ENCODE assay signal across 9 mouse cellular contexts in the genomic region with DNA sequence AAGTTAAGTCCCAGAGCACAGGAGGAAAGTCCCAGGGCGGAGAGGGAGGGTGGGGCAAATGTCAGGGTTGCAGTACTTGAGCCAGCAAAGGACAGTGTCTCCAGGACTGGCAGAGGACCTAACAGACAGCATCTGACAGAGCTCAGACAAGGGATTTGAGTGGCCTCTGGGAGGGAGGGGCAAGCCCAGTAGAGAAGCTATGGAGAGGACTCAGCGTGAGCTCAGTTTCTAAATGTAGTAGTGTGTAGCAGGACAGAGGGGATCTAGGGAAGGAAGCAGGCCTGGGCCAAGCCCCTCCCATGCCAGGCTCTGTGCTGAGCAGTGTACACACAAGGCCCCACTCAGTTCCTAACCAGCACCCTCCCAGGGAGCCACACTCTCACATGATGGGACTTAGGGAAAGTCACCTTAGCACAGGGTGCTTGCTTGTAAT.
DNase-seq lines count a peak whose midpoint lies in the region; ATAC-seq lines count a peak whose summit lies in the region.
"Had no signal": no experiment of that assay in that cellular context is flagged by ENCODE, and none has a peak within 500 bp of the region (broad histone marks: within the 10 kb centered on the region; RNA-seq: fewer than 3 reads in every experiment).

No protein-coding gene starts in this region.

- peaks cover 17% of the 10 kb centered on the region for H3K4me1 ChIP-seq in embryonic facial prominence, embryonic 10.5 days
- H3K4me1 ChIP-seq in heart, embryonic 14.5 days (ENCODE audit: control insufficient read depth in 2 of 2, insufficient read depth in 2 of 2, low read length in 2 of 2), result peaks cover 19 to 23% of the 10 kb centered on the region in 2 experiments
- H3K4me1 ChIP-seq in lung, embryonic 16.5 days (replicated peaks; ENCODE audit: control insufficient read depth, insufficient read depth, low read length), result peaks cover 9% of the 10 kb centered on the region; the same call in 1 of the 2 replicates

- H3K4me2 ChIP-seq in heart, embryonic 14.5 days (ENCODE audit: low read length), result no peak overlapping the region
- H3K4me2 ChIP-seq in lung, embryonic 16.5 days (ENCODE audit: low read depth, low read length), result no peak overlapping the region

- no peaks in the 10 kb centered on the region for H3K9me3 ChIP-seq in embryonic facial prominence, embryonic 10.5 days
- H3K9me3 ChIP-seq in heart, embryonic 14.5 days (ENCODE audit: control insufficient read depth, low read length), result no peaks in the 10 kb centered on the region
- H3K9me3 ChIP-seq in lung, embryonic 16.5 days (ENCODE audit: control insufficient read depth, low read length), result no peaks in the 10 kb centered on the region

- H3K9ac ChIP-seq in heart, embryonic 14.5 days (ENCODE audit: low read length), result peak overlapping the region; percentile 27
- no peak overlapping the region for H3K9ac ChIP-seq in lung, embryonic 16.5 days (ENCODE audit: low read length)

- H3K4me3 ChIP-seq in embryonic facial prominence, embryonic 10.5 days, result no peak overlapping the region
- H3K4me3 ChIP-seq in heart, embryonic 14.5 days (ENCODE audit: control insufficient read depth in 1 of 2, insufficient read depth in 1 of 2, low read depth in 1 of 2, low read length in 2 of 2), result no peak overlapping the region
- H3K4me3 ChIP-seq in lung, embryonic 16.5 days (ENCODE audit: low read length), result no peak overlapping the region

- H3K36me3 ChIP-seq in embryonic facial prominence, embryonic 10.5 days (replicated peaks), result no peaks in the 10 kb centered on the region
- H3K36me3 ChIP-seq in heart, embryonic 14.5 days (ENCODE audit: control insufficient read depth, insufficient read depth, low read length), result no peaks in the 10 kb centered on the region
- H3K36me3 ChIP-seq in lung, embryonic 16.5 days (ENCODE audit: control insufficient read depth, insufficient read depth, low read length), result no peaks in the 10 kb centered on the region

- peak; percentile 86 for ATAC-seq in heart, embryonic 14.5 days (ENCODE audit: insufficient number of reproducible peaks, insufficient read depth, low FRiP score, low read depth)
- ATAC-seq in lung, embryonic 16.5 days (ENCODE audit: low read depth), result peak; percentile 81

- no peaks in the 10 kb centered on the region for H3K27me3 ChIP-seq in embryonic facial prominence, embryonic 10.5 days (replicated peaks; ENCODE audit: low read depth, poor library complexity, severe bottlenecking)
- H3K27me3 ChIP-seq in heart, embryonic 14.5 days (ENCODE audit: control insufficient read depth, insufficient read depth, low read length), result no peaks in the 10 kb centered on the region
- H3K27me3 ChIP-seq in lung, embryonic 16.5 days (ENCODE audit: control insufficient read depth, insufficient read depth, low read depth, low read length), result no peaks in the 10 kb centered on the region

- 0 out of 2 replicates have a peak overlapping the region, but pooled peaks have one; percentile 2 for H3K27ac ChIP-seq in embryonic facial prominence, embryonic 10.5 days (replicated peaks)
- H3K27ac ChIP-seq in heart, embryonic 14.5 days (replicated peaks in 1 of 2; ENCODE audit: control insufficient read depth in 1 of 2, insufficient read depth in 1 of 2, low read depth in 2 of 2, low read length in 2 of 2), result peak overlapping the region; percentile 63 to 72
- no peak overlapping the region for H3K27ac ChIP-seq in lung, embryonic 16.5 days (ENCODE audit: low read length)

- 62% methylated on average over 2 of the region's 2 CpGs for WGBS in embryonic facial prominence, embryonic 10.5 days
- 14% methylated on average over 2 of the region's 2 CpGs for WGBS in heart, embryonic 14.5 days
- 36% methylated on average over 2 of the region's 2 CpGs for WGBS in lung, embryonic 16.5 days

- peak; percentile 53 to 77 for DNase-seq in adrenal gland, adult (ENCODE audit: inconsistent age in 2 of 2, low spot score in 1 of 2)
- DNase-seq in adrenal gland, postnatal 25 days, result no peak
- DNase-seq in embryonic facial prominence, embryonic 10.5 days (ENCODE audit: low spot score), result no peak
- DNase-seq in urinary bladder, postnatal 14 days (ENCODE audit: low spot score), result no peak
- no peak for DNase-seq in thymus, adult 18-20 months
- no peak for DNase-seq in embryo, embryonic 11 days
- DNase-seq: left cerebral cortex, postnatal 4 days had no signal

Comparison
In these comparisons a context has a peak if more than half of its experiments do, and no peak if none do; other contexts are left out.
1. DNase-seq: peak in adrenal gland, adult (2 of 2); none in adrenal gland, postnatal 25 days (single experiment), embryonic facial prominence, embryonic 10.5 days (single experiment), urinary bladder, postnatal 14 days (single experiment), thymus, adult 18-20 months (0 of 2) and embryo, embryonic 11 days (single experiment).